Mouse (Mus musculus) splenic B cell, adult 2 months (primary cell): ENCODE measurements around the gene Hes6.

Experiments
- DNase-seq: peaks from one replicate; pipeline ENCODE4 v3.0.0-alpha.2; 2011; ENCODE audit warnings: low read depth, low spot score
- H3K27me3 ChIP-seq: 2 replicates; pipeline ENCODE4 v1.6.1; 2012; ENCODE audit warnings: mild to moderate bottlenecking, low read length, moderate library complexity, mixed read lengths; ENCODE audit not compliant: control insufficient read depth, poor library complexity, insufficient read depth, severe bottlenecking
- H3K36me3 ChIP-seq: 2 replicates; pipeline ENCODE4 v1.6.1; 2012; ENCODE audit warnings: mild to moderate bottlenecking, low read length, moderate library complexity, mixed read lengths; ENCODE audit not compliant: control insufficient read depth, poor library complexity, insufficient read depth, severe bottlenecking

Hes6 gene

DNA sequence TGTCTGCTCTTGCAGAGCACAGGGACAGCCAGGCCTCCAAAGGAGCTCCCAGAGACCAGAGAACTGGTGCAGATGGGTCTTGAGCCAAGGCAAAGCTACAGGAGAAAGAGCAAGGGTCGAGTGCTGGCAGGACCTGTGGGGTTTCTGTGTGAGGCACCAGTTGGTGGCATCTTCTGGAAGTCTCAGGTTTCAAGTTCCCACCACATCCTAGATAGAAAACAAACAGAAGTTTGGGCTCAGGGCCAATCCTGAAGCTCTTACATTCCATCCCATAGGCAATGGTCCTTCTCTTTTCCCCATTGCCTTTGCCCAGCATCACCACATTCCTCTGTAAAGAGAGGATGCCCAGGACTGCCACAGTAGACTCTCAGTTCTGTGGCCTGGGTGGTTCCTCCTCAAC, 8.9 kb downstream of the Hes6 start:
- DNase-seq: no peak
- Histone ChIP-seq H3K36me3 (no peaks in the 10 kb centered on the region), H3K27me3 (no peaks in the 10 kb centered on the region)

DNA sequence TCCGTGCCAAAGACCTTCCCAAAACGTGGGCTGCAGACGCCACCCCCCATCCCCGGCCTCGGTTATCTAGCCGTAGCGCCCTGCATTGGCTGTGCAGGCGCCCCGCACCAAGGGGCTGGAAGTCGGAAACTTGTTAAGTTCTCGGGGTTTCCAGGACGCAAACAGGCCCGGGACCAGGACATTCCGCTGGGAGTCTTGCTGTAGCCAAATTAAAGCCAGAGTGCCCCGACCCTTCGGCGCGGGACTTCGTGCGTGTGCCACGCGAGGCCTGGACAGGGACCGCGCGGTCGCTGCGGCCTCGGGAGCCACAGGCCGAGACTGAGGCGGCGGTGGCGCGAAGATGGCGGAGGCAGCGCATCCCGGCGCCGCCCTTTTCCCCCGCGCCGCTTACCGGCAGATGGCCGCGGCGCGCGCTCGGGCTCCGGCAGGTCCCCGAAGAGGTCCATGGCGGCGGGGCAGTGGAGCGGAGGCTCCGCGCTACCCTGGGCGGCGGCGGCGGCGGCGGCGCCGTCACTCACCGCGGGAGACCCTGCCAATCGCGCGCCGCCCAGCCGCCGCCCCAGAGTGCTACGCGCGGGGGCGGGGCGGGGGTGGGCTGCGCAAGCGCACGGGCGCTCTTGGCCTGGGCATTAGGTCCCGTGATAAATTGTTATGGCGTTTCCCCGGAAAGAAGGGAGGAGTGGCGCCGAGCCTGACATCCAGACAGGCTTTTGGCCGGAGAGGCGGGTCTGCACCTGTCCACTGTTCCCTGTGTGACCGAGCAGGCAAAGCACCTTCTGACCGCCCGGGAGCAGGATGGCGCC, 15.4 kb downstream of the Hes6 start, which contains the start of gene Ilkap:
TSS of gene Ilkap (minus strand) at position 556 of the 803 bp plus-strand sequence.
- DNase-seq: peak; percentile 91
- Histone ChIP-seq H3K36me3 (no peaks in the 10 kb centered on the region), H3K27me3 (no peaks in the 10 kb centered on the region)

DNA sequence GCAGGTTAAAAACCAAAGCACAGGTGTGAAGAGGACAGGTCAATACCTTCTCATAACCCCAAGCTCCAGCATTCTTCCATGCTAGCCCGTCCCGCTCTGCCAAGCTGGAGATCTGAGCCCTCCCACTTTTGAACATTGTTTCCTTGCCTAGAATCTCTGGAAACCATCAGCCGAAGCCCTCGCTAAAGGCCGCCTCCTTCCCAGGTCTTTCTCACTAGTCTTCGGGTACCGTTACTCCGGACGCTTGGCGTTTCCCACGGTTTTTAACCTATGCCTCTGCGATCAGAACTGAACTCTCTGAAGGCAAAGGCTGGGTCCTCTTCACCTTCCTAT, 15.9 kb downstream of the Hes6 start:
- no peaks in the 10 kb centered on the region for H3K27me3 ChIP-seq
- DNase-seq: no peak
- no peaks in the 10 kb centered on the region for H3K36me3 ChIP-seq

DNA sequence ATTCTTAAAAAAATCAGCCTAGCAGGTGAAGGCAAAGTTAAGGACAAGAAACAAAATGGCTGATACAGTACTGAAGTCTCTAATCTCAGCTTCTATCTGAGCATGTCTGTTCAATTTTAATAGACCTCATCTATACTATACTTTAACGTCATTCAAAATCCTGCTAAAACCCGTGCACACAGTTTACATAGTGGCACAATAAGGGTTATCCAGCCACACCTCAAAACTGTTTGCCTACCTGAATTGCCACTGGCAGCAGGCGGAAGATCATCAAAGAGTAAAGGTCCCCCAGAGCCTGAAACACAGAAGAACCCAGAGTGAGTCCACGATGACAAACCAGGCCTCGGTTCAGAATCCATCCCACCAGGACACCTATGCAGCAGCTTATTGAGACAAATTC, 23.5 kb downstream of the Hes6 start:
- Histone ChIP-seq H3K36me3 (peaks cover 14% of the 10 kb centered on the region), H3K27me3 (no peaks in the 10 kb centered on the region)
- DNase-seq: no peak

DNA sequence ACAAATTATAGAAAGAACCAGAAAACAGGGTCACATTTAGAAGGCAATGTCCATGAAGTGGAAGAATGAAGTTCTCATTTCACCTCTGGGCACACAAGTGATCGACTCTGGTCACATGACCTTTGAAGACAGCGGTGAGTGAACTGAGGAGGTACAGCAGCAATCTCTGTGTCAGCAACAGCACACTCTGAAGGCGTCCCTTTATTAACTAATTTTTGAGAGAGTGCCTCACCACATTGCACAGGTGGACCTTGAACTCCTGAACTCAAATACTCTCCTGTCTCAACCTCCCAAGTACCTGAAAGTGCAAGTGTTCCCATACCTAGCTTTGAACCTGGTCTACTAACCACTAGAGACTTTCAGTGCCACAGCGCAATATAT, 32.8 kb downstream of the Hes6 start:
- no peak for DNase-seq
- Histone ChIP-seq H3K27me3 (no peaks in the 10 kb centered on the region), H3K36me3 (peaks cover 13% of the 10 kb centered on the region)

DNA sequence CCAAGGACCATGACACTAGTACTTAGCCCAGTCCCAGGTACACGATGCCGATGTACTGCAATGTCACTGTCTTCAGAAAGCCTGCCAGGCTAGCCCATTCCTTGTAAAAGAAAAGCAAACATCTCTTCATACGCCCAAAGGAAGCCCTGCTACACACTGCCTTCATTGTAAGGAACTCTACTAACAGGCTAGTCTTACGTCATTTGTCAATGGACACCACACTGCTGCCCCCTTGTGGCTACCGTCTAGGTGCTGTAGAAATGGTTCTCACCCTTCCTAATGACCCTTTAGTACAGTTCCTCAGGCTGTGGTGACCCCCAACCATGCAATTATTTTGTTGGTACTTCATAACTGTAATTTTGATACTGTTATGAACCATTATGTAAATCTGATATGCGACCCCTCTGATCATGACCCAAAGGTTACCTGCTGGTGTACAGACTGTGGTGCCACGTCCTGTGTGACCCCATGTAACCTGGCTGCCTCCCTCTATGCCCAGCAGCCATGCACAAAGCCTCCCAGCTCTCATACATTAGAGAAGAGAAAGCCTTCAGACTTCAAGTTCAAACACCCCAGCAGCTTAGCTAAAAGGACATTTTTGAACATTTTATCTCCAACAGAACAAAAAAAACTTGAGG, 33.3 kb downstream of the Hes6 start:
- peak; percentile 85 for DNase-seq
- H3K27me3 ChIP-seq: no peaks in the 10 kb centered on the region
- H3K36me3 ChIP-seq: peaks cover 14% of the 10 kb centered on the region

DNA sequence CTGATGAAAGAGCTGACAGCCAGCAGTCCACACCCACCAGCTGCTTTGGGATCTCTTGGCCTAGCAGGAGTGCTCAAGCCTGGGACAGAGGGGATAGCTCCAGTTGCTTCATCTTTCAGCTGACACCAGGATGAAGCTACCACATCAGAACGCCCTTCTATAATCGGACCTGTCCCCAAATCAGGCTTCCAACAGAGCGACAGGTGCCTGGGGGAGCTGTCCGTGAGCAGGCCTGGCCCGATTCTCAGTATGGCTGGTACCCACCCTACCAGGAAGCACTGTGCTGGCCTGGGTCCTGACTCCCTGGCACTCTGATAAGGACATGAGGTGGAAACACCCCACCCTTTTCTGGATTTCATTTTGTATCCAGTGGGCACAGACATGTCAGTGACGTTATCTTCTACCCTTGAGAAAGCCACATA, 40.4 kb downstream of the Hes6 start:
- DNase-seq: no peak
- Histone ChIP-seq H3K27me3 (no peaks in the 10 kb centered on the region), H3K36me3 (peaks cover 9% of the 10 kb centered on the region)

DNA sequence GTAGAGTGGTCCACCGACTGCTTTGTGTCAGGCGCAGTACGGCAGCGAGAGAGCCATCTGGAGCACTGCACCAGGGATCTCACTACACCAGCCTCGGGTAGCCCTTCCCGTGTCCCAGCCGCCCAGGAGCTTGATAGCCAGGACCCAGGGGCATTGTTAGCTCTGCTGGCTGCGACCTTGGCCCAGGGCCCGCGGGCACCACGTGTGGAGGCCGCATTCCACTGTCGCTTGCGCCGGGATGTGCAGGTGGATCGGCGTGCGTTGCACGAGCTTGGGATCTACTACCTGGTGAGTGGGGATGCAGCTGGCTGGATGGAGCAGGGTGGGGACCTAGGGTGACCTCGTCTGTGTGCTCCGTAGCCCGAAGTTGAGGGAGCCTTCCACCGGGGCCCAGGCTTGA, 43.8 kb downstream of the Hes6 start:
- no peak for DNase-seq
- Histone ChIP-seq H3K36me3 (peaks cover 2% of the 10 kb centered on the region), H3K27me3 (no peaks in the 10 kb centered on the region)

DNA sequence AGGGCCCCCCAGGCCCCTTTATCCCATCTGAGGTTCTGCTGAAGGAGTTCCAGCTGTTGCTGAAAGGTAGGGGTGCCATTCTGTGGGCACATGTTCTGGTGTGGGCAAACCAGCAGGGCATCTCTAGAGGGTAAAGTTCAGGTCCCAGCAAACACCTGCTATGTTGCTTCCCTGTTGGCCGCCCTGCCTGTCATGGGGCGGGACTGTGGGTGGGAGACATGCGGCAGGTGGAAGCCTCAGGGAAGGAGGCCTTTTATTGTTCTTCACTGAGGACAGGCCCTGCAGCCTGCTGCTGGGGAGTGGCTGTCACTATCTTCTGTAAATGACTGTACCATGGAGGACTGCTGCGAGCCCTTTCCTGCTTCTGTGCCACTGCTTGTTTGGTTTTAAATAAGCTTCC, 44.4 kb downstream of the Hes6 start:
- Histone ChIP-seq H3K36me3 (peaks cover 2% of the 10 kb centered on the region; the same call in 1 of the 2 replicates), H3K27me3 (no peaks in the 10 kb centered on the region)
- no peak for DNase-seq

DNA sequence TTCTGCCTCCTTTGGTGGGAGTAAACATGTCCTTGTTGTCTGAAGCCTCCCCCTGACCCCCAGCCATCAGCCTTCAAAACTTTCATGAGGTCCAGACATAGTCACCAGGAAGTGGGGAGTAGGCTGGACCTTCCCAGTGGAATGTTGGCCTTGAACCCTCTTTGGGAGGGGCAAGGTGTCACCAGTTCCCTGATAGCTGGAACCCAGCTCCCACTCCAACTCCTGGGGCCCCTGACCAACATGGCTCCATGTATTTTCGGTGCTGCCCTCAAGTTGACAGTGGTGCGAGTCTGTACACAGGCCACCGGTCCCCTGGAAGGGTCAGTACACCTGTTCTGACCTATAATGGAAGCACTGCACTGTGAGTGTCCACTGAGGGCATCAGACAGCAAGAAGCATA, 46.5 kb downstream of the Hes6 start:
- Histone ChIP-seq H3K36me3 (no peaks in the 10 kb centered on the region; the same call in 1 of the 2 replicates), H3K27me3 (no peaks in the 10 kb centered on the region)
- no peak for DNase-seq

DNA sequence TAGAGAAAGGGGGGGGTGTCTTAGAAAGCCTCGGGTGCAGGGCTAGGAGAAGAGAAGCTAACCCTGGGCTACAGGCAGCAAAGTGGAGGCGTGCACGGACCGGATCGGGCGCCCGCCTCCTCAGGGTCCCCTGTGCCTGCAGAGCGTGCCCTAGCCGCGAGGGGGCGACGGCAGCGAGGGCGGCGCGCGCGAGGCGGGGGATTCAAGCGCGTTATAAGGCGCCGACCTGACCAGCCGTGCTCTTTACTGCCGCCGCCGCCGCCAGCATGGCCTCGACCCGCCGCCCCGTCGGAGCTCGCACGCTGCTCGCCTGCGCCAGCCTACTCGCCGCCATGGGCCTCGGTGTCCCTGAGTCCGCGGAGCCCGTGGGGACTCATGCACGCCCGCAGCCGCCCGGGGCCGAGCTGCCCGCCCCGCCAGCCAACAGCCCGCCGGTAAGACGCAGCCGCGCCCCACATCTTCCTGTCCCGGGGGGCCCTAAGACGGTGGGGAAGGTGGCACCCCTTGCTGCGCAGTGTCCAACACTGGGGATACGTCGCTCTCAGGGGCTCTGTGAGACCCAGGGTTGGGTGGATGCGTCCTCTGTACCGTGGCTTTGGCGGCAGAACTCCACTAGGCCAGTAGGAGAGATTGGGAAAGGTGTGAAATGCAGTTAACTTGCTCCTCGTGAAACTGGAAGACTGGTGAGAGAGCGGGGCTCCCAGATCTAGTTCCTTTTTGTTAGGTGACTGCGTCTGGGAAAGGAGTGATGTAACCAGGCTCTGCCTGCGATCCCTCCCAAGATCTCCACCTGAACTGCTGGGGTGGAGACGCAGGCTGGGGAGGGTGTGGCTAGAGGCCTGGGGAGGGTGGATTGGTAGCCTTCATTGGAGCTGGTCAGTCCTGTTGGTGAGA, 47.4 kb downstream of the Hes6 start, which contains the start of gene Erfe:
TSS of gene Erfe (plus strand) at position 216 of the 894 bp plus-strand sequence.
- no peaks in the 10 kb centered on the region for H3K36me3 ChIP-seq
- peak; percentile 80 for DNase-seq
- no peaks in the 10 kb centered on the region for H3K27me3 ChIP-seq

DNA sequence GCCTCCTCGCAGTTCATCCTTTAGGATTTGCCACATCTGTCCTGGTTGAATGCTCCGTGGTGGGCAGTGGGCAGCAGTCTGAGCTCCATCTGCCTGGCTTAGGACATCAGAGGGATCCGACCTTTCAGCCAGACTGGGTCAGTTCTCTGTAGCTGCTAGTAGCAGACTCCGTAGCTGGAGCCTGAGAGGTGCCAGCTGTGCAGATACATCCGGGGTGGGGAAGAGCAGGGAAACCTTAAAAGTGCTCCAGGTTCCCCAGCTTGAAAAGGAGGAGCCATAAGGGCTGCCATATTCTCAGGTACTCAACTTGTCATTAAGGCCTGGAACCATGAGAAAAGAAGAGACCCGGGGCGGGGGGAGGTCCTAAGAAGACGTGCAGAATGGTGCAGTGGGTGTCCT, 48.0 kb downstream of the Hes6 start:
- Histone ChIP-seq H3K36me3 (no peaks in the 10 kb centered on the region), H3K27me3 (no peaks in the 10 kb centered on the region)
- no peak for DNase-seq

DNA sequence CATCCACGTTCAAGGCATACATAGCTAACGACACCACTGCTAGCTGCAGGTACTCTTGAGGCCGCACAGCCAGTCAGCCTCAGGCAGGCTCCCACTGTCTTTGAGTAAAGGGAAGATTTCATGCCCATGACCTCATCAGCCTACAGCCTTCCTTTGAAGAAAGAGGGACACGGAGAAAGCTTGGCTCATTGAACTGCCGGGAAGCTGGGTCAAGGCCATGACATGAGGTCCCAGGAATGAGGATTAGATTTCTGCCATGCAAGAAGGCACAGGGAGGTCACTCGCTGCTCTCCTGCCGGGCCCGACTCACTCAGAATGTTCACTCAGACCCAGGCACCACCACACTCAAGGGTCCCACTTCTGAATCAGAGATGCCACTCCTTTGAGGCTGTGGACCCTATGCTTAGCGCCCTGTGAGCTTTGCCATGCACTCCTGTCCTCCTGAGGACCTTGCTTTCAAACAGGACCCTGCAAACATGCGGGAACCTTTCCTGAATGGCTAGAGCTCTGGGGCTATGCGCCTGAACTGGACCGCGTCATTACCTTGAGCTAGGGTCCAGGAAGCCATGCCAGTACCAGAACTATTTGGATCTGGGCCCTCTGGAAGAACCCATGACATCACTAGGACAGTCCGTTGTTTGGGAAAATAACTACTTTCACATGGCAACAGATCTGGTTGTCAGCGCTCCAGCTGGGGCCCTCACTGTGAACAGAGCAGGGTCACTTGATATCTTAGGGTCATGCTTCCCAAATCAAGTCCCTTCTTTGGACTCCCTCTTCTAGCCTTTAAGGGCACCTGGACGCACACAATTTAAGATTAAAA, 48.8 kb downstream of the Hes6 start:
- DNase-seq: no peak
- Histone ChIP-seq H3K36me3 (no peaks in the 10 kb centered on the region), H3K27me3 (no peaks in the 10 kb centered on the region)

DNA sequence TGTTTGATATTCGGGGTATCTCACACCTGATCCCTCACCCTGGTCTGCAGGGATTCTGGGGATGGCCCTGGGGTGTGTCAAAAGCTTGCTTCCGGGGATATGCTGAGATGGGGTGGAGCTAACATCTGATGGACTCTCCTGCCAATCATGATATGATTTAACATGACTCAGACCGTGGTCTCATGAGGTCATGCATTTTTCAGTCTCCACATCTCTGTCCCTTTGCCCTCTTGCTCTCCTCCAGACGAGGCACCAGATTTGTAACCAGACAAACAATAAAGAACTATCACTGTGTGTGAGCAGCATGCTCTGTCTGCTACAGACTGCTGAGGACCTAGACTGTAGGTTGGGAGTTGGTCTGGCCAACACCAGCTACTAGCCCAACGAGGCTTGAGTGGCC, 51.7 kb downstream of the Hes6 start:
- Histone ChIP-seq H3K27me3 (no peaks in the 10 kb centered on the region), H3K36me3 (no peaks in the 10 kb centered on the region)
- DNase-seq: no peak
